Mouse (Mus musculus): ENCODE measurements at regions not wholly inside any gene's neighbourhood (a gene's known extent, or its start where the extent isn't known, plus 50 kb on each side); places are given as distances from the start of the nearest gene placed in this dataset.

GRCm38 (mm10) chr1:136704139-136704538 is 79.4 kb downstream of the Zfp281 start:
- Histone ChIP-seq H3K4me3 (replicated peaks in 1 of 3; ENCODE audit: low read depth in 2 of 3, low read length in 2 of 3, poor library complexity in 1 of 3) (no peak overlapping the region), H3K9ac (ENCODE audit: insufficient read depth, low read depth) (no peak overlapping the region), H3K27me3 (replicated peaks) (no peaks in the 10 kb centered on the region), H3K4me1 (ENCODE audit: control insufficient read depth in 1 of 2, insufficient read depth in 2 of 2) (peaks cover 5 to 24% of the 10 kb centered on the region in 2 experiments), H3K36me3 (replicated peaks in 1 of 2; ENCODE audit: control insufficient read depth in 1 of 2, insufficient read depth in 1 of 2, low read length in 1 of 2) (no peaks in the 10 kb centered on the region), H3K79me2 (replicated peaks; ENCODE audit: control insufficient read depth, extremely low read depth, insufficient read depth, poor library complexity, severe bottlenecking) (no peaks in the 10 kb centered on the region), H3K27ac (ENCODE audit: insufficient read depth, low read depth) (no peak overlapping the region), H3K4me2 (ENCODE audit: insufficient read depth, low read depth, poor library complexity, severe bottlenecking) (no peak overlapping the region), H3K9me3 (replicated peaks; ENCODE audit: low read length) (no peaks in the 10 kb centered on the region)
- DNase-seq (ENCODE audit: extremely low read depth): no peak
- dilution Hi-C loops (cut with MboI; ENCODE audit: extremely low pct_ligation_motif_present, extremely low pct_unique_long_range_greater_than_20kb, low sequenced_read_pairs): no loop called here
- no peak for TF ChIP-seq CHD1 (IDR thresholded peaks at IDR 0.05; ENCODE audit: low read depth, low read length)
- no peak for TF ChIP-seq JUND (conservative IDR thresholded peaks at IDR 0.05; ENCODE audit: low read depth, low read length)
- TF ChIP-seq JUN (IDR thresholded peaks at IDR 0.05; ENCODE audit: insufficient read depth, low read depth, low read length): no peak
- no peak for TF ChIP-seq NELFE (IDR thresholded peaks at IDR 0.05; ENCODE audit: low read depth, low read length)
- TF ChIP-seq NRF1 (IDR thresholded peaks at IDR 0.05; ENCODE audit: low read depth, low read length): no peak
- no peak for TF ChIP-seq ELF1 (IDR thresholded peaks at IDR 0.05; ENCODE audit: low read depth, low read length)
- TF ChIP-seq TCF12 (IDR thresholded peaks at IDR 0.05; ENCODE audit: low read depth, low read length): no peak
- TF ChIP-seq ZKSCAN1 (IDR thresholded peaks at IDR 0.05; ENCODE audit: borderline replicate concordance, low read depth, low read length): no peak
- no peak for TF ChIP-seq CHD2 (IDR thresholded peaks at IDR 0.05; ENCODE audit: low read length)
- TF ChIP-seq KAT2A (IDR thresholded peaks at IDR 0.05; ENCODE audit: insufficient replicate concordance, low read length): no peak
- no peak for TF ChIP-seq MAX (IDR thresholded peaks at IDR 0.05; ENCODE audit: low read length)
- TF ChIP-seq MEF2A (IDR thresholded peaks at IDR 0.05; ENCODE audit: borderline replicate concordance, low read depth, low read length): no peak
- no peak for TF ChIP-seq HCFC1 (IDR thresholded peaks at IDR 0.05; ENCODE audit: low read depth, low read length)
- no peak for TF ChIP-seq SIN3A (IDR thresholded peaks at IDR 0.05; ENCODE audit: low read length)
- TF ChIP-seq E2F4 (IDR thresholded peaks at IDR 0.05; ENCODE audit: insufficient replicate concordance, low read depth, low read length): no peak
- no peak for TF ChIP-seq POLR2AphosphoS2 (IDR thresholded peaks at IDR 0.05; ENCODE audit: low read depth, low read length)
- TF ChIP-seq UBTF (IDR thresholded peaks at IDR 0.05; ENCODE audit: low read depth, low read length): no peak
- no peak for TF ChIP-seq ETS1 (conservative IDR thresholded peaks at IDR 0.05; ENCODE audit: low read depth, low read length)
- TF ChIP-seq RCOR1 (conservative IDR thresholded peaks at IDR 0.05; ENCODE audit: low read depth, low read length): no peak
- TF ChIP-seq RAD21 (IDR thresholded peaks at IDR 0.05; ENCODE audit: low read depth, low read length): no peak
- in situ Hi-C loops (cut with MboI; ENCODE audit: low pct_ligation_motif_present, low pct_unique_long_range_greater_than_20kb, low sequenced_read_pairs): no loop called here

DNA sequence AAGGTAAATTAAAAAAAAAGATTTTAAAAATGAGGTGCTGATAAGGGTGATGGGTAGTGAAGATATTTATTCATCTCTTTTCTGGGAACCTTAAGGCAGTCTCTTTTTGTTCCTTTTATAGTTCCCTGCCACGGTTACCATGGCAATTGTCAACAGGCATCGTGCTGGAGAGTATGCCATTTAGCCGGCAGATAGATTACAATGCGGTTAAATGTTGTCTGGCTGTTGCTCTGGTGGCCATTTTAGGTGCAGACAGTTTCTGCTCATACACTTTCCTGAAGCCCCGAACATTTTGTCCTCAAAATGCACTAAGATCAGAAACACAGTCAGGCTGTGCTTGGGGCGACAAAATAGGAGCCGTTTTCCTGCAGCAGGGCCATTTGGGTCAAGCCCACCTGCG is 81.8 kb downstream of the Zfp281 start:
- TF ChIP-seq RCOR1 (conservative IDR thresholded peaks at IDR 0.05; ENCODE audit: low read depth, low read length): no peak
- no peak for TF ChIP-seq ELF1 (IDR thresholded peaks at IDR 0.05; ENCODE audit: low read depth, low read length)
- TF ChIP-seq TBP (conservative IDR thresholded peaks at IDR 0.05; ENCODE audit: low read depth, low read length): no peak
- no peak for TF ChIP-seq TCF12 (IDR thresholded peaks at IDR 0.05; ENCODE audit: low read depth, low read length)
- TF ChIP-seq POLR2AphosphoS2 (IDR thresholded peaks at IDR 0.05; ENCODE audit: low read depth, low read length): no peak
- TF ChIP-seq ZKSCAN1 (IDR thresholded peaks at IDR 0.05; ENCODE audit: borderline replicate concordance, low read depth, low read length): no peak
- no peak for TF ChIP-seq KAT2A (IDR thresholded peaks at IDR 0.05; ENCODE audit: insufficient replicate concordance, low read length)
- TF ChIP-seq ZMIZ1 (IDR thresholded peaks at IDR 0.05; ENCODE audit: low read depth, low read length): no peak
- no peak for TF ChIP-seq JUN (IDR thresholded peaks at IDR 0.05; ENCODE audit: insufficient read depth, low read depth, low read length)
- TF ChIP-seq USF2 (conservative IDR thresholded peaks at IDR 0.05; ENCODE audit: low read depth, low read length): no peak
- no peak for TF ChIP-seq GABPA (IDR thresholded peaks at IDR 0.05; ENCODE audit: insufficient replicate concordance, low read depth, low read length)
- TF ChIP-seq UBTF (IDR thresholded peaks at IDR 0.05; ENCODE audit: low read depth, low read length): no peak
- no peaks in the 10 kb centered on the region for H3K79me2 ChIP-seq (replicated peaks; ENCODE audit: control insufficient read depth, extremely low read depth, insufficient read depth, poor library complexity, severe bottlenecking)
- in situ Hi-C loops (cut with MboI; ENCODE audit: low pct_ligation_motif_present, low pct_unique_long_range_greater_than_20kb, low sequenced_read_pairs) (no loop called here), dilution Hi-C loops (cut with MboI; ENCODE audit: extremely low pct_ligation_motif_present, extremely low pct_unique_long_range_greater_than_20kb, low sequenced_read_pairs) (no loop called here)
- no peak overlapping the region for H3K9ac ChIP-seq (ENCODE audit: insufficient read depth, low read depth)
- no peaks in the 10 kb centered on the region for H3K27me3 ChIP-seq (replicated peaks)
- no peak for DNase-seq (ENCODE audit: extremely low read depth)
- peaks cover 0 to 13% of the 10 kb centered on the region in 2 experiments; a peak in 2 of 4 replicates for H3K4me1 ChIP-seq (ENCODE audit: control insufficient read depth in 1 of 2, insufficient read depth in 2 of 2)
- H3K36me3 ChIP-seq (replicated peaks in 1 of 2; ENCODE audit: control insufficient read depth in 1 of 2, insufficient read depth in 1 of 2, low read length in 1 of 2): no peaks in the 10 kb centered on the region
- no peaks in the 10 kb centered on the region for H3K9me3 ChIP-seq (replicated peaks; ENCODE audit: low read length)
- no peak overlapping the region for H3K4me2 ChIP-seq (ENCODE audit: insufficient read depth, low read depth, poor library complexity, severe bottlenecking)
- no peak overlapping the region for H3K27ac ChIP-seq (ENCODE audit: insufficient read depth, low read depth)
- H3K4me3 ChIP-seq (replicated peaks in 1 of 3; ENCODE audit: low read depth in 2 of 3, low read length in 2 of 3, poor library complexity in 1 of 3): no peak overlapping the region

Measured in CH12.LX (cell line).